Mouse (Mus musculus): ENCODE data around the gene Ifrd2. TPM values are rescaled to one million over a fixed set of nuclear protein-coding genes. Genes with fewer than 3 reads are reported as not detected.

Ifrd2 gene
- total RNA-seq, 2 experiments from 2014 or later = 40.9 to 41.4 TPM

DNA sequence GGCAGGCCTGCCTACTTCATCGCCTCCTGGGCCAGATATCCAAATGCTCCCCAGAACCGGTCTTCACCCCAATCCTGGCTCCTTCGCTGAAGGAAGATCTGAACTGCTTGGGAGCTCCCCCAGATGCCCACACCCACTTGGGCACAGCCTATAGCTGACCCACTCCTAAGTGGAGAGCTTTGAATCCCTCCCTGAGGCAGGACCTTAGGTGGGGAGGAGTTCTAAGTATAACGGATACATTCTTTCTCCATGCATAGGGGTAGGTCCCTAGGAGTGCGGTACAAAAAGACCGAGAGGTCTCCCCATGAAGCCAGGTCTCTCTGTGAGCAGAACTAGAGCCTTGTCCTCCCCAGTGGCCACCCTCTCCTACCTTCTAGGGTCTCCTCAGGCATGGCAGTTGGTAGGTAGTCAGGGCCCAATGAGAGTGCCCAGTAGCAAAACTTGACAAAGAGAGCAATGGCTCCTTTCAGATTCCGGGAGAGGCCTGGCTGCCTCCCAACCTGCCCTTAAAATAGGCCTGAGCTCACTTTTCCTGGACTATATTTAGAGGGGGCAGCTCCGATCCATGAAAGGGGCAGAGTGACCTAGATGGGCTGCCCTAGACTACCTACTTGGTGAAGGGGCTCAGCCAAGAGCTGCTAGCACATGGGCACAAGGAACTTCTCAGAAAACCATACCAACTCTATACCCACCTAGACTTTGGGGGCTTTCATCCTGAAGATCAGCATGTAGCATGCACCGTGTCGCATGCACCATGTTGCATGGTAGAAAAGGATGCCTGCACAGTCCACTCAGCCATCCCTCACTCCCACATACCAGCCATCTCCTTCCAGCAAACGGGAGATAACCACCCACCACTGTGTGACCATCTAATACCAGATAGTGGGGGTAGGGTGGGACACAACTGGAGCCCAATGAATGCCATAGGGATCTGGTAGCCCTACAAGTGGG lies 9.5 kb downstream of the Ifrd2 start:
- no peak for DNase-seq (ENCODE audit: low spot score in 2 of 2)

DNA sequence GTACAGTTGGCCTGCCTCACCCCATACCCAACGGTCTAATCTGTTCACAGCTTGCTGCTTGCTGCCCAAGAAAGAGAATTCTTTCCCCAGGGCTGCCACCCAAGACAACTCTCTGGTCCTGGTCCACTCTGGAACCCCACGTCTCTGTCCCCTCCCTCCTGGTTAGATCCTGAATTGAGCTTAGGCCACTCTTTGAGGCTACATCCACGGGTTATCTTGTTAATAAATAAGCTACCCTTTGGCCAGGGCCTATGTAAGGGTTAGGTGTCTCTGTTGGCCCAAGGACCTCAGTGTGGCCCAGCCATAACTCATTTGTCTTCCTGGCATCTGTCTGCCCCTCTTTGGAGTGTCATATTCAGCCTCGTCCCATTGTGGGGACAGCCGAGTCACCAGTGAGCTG lies 10.9 kb downstream of the Ifrd2 start:
- DNase-seq (ENCODE audit: low spot score in 2 of 2) = no peak

DNA sequence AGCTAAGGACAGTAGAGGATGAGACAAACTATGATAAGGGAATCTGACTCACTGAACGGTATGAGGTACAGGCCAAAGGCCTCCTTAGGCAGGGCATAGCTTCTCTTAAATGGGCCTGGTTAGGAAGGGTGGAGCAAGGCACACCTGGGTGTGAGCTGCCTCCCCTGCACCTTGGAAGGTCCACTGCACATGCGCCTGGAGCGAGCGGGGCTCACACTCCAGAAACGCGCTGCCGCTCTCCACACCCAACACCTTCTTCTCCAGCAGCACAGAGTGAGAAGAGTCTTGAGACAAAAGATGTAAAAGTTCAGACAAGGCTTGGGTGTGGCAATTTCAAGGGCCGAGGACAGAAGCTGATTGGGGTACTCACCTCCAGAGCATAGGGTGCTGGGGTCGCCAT lies 12.0 kb downstream of the Ifrd2 start:
- DNase-seq (ENCODE audit: low spot score in 2 of 2) = no peak

DNA sequence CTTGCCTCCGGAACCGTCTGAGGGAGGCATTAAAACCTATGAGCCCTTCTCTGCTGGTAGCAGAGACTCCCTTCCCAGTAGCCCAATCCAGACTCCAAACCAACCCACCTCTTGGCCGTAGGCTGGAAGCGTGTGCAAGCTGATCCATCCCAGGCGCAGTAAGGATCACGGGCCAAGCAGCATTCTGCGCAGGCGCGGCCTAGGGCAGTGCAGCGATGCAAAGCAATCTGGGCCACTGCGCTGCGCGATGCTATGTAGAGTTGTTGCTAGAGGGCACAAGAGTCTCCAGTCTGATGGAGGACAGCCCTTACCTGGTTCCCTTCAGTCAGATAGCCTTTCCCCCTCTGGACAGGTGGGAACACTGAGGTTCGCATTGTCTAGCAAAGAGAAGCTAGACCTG lies 12.4 kb downstream of the Ifrd2 start:
- no peak for DNase-seq (ENCODE audit: low spot score in 2 of 2)

DNA sequence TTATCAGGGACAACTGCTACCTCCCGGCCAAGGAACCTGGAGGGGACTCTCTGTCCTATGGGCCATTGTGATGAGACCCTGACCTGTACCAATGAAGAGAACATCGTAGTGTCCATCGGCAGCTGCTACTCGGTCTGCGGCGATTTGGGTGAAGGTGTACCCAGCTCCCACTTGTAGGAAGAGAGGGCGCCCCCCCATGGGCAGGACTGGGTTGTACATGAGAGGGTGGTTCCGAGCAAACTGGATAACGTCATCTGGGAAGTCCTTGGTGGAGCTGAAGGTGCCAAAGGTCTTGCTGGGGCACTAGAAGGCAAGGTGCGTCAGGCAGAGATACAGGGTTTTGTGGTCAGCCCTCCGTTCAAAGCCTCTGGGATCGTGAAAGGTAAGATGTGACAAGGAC lies 13.3 kb downstream of the Ifrd2 start:
- no peak for DNase-seq (ENCODE audit: low spot score in 2 of 2)

DNA sequence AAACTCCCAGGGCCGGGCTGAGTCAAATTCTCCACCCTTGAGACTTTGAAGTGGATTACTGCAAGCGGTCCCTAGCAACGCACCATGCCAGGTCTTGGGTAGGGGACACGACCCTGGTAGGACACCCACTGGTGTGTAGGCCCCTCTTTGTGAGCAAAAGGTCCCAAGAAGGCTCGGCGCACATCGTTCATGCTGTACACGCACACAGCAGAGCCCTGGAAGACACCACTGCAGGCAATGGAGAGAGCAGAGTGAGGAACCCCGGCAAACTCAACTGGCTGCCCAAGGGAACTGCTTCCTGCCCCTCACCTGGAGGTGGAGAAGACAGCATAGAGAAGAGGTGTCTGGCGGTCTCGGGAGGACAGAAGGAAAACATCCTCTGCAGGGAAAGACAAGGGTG lies 13.8 kb downstream of the Ifrd2 start:
- DNase-seq (ENCODE audit: low spot score in 2 of 2) = no peak

DNA sequence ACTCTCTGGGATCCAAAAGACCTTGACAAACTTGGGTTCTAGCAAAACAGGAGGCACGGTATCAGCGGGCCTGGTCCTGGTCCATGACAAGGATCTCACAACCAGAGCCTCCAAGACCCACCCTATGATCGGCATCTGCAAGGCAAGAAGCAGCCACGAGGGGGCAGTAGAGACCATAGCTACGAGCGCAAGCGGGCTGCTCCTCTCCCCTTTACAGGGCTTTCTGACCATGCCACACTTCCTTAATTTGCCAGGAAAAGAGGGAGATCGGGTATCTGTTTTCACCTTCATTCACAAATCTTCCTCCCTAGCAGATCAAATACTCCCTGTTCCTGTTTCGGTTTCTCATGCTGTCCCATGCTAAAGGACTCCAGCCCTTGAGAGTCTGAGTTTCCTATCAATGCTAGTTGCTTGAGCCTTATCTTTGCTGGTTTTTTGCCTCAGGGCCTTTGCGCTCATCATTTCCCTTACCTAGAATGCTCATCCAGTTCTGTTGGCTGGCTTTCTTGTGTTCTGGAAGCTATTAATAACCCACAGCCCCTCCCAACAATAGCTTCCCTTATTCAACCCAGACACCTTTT lies 14.7 kb downstream of the Ifrd2 start:
- DNase-seq (ENCODE audit: low spot score in 2 of 2) = peak; percentile 87 to 91

DNA sequence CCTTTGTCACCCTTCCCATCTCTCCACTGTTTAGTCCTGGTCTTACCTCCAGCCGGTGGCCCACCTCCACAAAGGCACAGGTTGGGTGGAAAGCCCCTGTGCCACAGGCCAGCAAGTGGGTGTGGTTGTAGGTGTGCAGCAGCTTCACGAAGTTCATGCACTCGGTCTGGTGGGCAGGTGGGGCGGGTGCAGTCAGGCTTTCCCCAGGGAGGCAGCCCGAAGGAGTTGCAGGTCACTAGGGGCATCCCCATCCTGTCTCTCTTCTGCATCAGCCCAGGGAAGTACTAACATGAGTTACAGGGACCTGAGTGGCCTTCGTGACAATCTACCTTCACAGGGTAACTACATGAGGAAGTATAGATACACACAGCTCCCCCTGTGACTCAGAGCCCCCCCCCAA lies 15.8 kb downstream of the Ifrd2 start:
- DNase-seq (ENCODE audit: low spot score in 2 of 2) = no peak

DNA sequence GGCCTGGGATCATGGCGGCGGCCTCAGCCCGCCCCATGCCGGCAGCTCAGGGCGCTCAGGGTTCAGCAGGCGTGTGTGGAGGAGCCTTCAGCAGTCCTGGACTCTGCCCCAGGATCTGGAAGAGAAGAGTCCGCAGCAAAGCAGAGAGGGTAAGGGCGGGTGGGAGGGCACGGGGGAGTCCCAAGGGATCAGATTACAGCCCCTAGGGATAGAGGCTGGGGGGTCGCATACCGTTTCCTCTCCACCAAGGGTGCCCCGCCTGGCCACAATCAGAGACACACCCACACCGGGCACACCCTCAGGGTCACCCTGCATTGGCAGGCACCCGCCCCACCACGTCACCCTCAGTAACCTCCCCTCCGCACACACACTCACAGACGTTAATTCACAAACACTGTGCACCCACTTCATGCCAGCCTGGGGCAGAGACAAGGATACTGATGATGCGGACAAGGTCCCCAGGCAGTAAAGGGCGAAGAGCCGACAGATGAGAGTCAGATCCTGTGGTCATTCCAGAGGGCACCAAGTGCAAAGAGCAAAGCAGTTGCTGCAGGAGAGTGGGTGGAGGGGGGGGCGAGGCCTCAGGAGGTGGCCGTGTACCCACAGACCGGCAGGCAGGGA lies 17.7 kb downstream of the Ifrd2 start:
- no peak for DNase-seq (ENCODE audit: low spot score in 2 of 2)

DNA sequence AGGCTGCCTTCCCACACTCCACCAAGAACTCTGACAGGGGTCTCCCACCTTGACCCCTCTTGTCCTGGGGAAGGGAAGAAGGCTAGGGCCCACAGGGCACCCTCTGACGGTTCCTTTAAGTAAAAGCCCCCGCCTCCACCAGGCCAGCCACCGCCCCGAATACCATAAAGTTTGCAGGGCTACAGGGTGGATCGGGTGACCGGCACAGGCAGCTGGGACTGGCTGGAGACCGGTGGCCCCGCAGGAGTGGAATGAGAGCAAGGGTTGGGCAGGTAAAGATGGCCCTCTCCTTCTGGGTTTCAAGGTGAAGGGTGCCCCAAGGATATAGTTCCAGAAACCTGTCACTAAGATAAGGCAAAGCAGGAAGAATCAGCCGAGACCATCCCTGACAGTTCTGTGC lies 19.1 kb downstream of the Ifrd2 start:
- DNase-seq (ENCODE audit: low spot score in 2 of 2) = no peak

DNA sequence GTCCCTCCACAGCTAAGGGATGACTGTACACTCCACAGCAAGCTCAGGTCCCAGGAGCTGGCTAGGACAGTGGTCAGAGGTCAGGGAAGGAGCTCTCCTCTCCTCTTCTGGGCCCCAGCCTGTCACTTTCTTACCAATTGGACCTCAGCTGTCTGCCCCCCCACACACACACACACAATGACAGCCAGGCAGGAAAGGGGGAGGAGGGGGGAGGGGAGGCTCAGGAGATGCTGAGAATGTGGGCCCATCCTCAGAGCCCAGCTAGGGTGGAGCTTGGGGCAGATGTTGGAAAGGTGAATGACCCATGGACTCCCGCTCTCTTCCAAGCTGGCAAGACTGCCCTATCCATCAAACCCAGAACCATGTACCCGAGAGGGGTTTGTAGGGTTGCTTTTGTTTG lies 19.6 kb downstream of the Ifrd2 start:
- DNase-seq (ENCODE audit: low spot score in 2 of 2) = no peak

DNA sequence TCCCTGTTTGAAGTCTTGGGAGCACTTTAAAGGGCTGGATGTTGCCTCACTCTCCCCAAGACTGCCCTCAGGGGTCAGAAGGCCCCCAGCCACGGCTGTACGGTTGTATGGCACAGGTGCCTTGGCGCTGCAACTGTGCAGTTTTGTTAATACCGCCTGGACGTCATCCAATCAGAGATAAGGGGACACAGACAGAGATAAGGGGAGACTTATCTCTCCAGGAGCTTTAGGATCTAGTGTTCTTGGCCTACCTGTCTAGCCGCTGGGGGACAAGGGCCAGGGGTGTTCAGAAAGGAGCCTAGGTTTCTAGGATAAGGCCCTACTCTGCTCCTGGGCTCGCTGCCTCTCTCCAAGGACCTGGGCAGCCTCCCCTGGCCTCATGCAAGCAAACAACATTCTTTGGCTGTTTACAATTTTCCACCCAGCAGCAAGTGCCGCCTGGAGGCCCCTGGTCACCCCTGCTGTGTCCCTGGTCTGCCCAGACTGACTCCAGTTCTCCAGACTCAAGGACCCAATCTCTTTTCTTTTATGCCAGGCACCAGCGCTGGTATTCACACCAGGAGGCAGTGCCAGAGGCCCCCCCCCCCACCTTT lies 20.3 kb downstream of the Ifrd2 start:
- no peak for DNase-seq (ENCODE audit: low spot score in 2 of 2)

DNA sequence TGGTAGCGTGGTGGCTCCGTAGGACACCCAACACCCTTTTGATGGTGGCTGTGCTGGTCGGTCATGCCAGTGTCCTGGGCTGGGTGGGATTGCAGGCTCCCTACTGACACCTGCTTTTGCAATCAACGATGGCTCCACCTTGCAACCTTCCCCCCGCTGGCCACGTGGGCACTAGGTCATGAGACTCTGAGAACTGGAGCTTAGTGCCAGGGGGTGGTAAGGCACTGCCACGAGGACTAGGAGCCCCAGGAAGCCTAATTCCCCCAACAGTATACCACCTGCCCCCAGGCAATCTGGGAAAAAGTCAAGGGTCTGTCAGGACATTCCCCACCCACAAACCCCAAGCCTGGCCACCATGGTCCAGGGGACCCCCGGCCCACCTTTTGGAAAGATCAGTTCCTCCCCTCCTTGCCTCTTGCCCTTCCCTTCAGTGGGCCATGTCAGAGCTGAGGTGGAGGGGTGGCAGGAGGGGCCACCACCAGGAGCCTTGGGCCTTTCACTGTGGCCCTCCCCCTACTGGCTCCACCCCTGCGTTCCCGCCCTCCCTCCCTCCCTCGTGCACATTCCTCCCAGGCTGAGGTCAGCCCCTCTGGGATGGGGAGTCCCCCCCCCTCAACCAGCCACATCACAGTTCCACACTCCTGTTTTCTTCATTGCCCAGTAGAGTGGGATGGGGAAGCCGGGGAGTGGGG lies 21.4 kb downstream of the Ifrd2 start, which contains the start of gene Sema3b:
Gene Sema3b, minus strand, starts transcription at position 489 of the 692 bp plus-strand sequence.
- no peak for DNase-seq (ENCODE audit: low spot score in 2 of 2)

DNA sequence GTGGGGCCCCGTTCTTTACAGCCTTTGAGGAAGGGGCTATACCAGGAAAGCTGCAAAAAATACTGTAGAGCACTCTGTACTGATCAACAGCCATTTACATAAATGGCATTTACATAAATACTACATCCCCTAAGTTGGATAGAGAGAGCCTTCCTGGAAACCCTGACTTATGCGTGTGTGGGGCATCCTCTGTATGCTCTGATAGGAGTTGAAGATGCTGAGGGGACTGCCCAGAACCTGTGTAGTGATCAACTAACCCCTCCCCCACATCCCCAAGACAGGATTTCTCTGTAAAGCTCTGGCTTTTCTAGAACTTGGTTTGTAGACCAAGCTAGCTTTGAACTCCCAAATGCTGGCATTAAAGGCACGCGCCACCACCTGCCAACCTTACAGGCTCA lies 22.0 kb downstream of the Ifrd2 start:
- no peak for DNase-seq (ENCODE audit: low spot score in 2 of 2)

DNA sequence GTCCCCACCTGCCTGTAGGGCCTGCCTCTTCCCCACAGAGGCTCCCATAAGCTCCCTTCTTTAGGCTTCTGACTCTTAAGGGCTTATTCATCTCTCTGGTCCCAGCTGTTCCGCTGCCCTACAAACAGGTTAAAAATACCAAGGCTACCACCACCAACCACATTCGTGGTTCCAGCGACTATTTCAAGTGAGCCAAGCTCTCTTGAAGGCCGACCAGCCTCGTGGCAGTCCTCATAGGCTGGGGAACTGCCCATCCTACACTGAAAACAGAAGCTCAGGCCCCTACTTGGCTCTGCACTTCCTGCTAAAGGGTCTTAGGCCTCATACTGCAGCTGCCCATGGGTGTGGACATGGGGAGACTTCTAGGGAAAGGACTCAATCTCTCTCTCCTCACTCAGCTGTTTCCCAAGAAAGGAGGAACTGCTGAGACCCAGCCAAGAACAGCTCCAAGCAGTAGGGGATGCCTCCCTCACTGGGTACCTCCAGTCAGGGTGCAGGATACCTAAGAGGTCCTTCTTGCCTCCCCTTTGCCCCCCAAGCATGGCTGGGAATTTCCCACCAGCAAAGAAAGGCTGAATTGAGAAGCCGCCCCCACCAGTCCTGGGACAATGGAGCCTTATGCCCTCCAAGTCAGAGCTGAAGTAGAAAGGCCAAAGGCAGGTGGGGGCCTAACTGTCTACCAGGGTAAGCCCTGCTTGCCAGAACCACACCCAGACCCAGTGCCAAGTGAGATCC lies 24.2 kb downstream of the Ifrd2 start:
- DNase-seq (ENCODE audit: low spot score in 2 of 2) = no peak

DNA sequence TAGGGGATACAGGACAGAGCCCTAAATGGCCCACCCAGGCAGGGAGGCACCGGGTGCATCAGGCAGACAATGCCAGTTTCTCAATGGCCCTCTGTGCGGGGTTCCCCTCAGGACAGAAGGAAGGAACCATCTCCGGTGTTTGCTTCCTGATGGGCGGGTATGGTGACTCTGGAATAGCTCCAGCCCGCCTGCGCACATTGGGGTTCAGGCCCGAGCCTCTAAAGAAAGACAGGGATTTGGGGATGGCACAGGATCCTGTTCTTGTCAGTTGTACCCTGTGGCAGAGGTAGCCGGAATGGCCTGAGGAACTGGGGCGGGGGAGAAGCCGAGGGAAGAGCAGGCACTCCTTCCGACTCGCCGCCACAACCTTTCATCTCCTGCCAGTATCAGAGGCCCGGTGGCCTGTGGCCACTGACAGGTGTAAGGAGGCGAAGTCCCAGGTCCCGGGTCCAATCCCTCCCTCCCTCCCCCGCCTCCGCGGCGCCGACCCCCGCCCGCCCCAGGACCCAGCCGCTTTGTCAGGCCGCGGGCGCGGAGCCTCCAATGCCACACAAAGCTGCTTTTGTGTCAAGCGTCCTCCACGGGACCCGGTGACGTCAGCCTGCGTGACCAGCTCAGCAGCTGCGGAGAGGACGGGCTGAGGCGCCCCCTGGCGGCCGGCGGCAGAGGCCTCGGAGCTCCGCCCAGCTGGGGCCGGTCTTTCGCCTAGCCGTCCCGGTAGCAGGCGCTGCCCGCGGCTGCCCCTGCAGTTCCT lies 24.9 kb downstream of the Ifrd2 start:
- DNase-seq (ENCODE audit: low spot score in 2 of 2) = peak; percentile 95 to 98

DNA sequence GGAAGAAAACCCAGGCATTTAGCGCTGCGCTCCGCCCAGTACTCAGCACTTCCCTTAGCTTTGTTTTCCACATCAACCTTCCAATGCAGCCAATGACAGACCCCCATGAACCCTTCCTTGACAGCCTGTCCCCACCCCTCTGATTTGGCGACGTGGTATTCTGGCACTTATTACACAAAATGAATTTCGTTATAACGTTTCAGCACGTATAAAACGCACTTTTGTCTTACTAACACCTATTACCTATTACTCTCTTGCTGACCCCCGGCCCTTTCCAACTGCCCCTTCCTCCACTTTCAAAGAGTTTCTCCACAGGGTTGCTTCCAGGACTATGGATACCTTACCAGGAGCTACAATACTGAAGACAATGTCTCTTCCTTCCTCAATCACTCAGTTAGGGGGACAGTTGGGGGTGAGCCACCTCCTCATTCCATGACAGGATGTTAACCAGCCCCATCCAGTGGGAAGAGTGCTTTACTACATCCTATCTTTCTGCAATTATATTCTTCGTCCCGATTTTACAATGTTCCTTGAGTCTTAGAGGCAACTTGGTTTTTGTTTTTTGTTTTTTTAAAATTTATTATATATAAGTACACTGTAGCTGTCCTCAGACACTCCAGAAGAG lies 25.6 kb downstream of the Ifrd2 start:
- no peak for DNase-seq (ENCODE audit: low spot score in 2 of 2)

DNA sequence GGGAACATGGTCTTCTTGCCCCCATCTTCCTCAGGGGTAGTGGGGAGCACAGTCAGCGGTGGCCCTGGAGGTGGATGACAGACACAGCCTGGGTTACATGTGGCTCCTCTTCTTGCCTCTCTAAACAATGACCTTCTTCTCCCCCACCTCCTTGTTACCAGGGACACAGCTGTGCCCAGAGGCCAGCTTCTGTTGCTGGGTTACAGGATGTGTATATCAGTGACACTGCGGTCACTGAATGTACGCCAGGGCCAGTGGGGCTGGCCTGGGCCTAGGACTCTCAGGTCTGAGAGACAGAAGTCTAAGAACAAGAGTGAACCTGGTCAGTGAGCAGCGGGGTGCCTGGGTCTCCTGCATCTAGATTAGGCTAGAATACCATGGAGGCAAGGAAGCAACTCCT lies 27.6 kb downstream of the Ifrd2 start:
- no peak for DNase-seq (ENCODE audit: low spot score in 2 of 2)

DNA sequence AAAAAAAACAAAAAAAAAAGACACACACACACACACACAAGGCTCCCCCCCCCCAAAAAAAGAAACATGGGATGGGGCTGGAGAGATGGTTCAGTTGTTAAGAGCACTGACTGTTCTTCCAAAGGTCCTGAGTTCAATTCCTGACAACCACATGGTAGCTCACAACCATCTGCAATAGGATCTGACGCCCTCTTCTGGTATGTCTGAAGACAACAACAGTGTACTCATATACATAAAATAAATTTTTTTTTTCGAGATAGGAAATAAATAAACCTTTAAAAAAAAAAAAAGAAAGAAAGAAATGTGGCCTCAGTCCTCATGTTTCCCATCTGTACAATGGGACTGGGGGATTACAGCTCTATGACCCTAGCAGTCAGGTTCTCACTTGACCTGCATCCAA lies 30.0 kb downstream of the Ifrd2 start:
- no peak for DNase-seq (ENCODE audit: low spot score in 2 of 2)

All from adrenal gland, postnatal 4 days (tissue).